Mouse (Mus musculus) small intestine, adult 2 months (tissue): ENCODE measurements around the gene Hps3.

Source experiments
- CTCF ChIP-seq: fragments of 200-500 bp; IDR thresholded peaks from 2 replicates; pipeline ENCODE4 v1.5.1; 2012; ENCODE audit warnings: low read depth, mild to moderate bottlenecking, control low read depth, inconsistent platforms, low read length, moderate library complexity, mixed read lengths; ENCODE audit not compliant: insufficient replicate concordance, insufficient read length; ENCODE audit errors: extremely low read depth
- POLR2A ChIP-seq: fragments of 200-500 bp; IDR thresholded peaks from 2 replicates; pipeline ENCODE4 v1.6.1; 2012; ENCODE audit warnings: low read depth, mild to moderate bottlenecking, control low read depth, inconsistent platforms, low read length, moderate library complexity

- TF ChIP-seq CTCF, result no peak
- no peak for TF ChIP-seq POLR2A
Measured at GRCm38 (mm10) chr3:20023832-20024231, 11.3 kb downstream of the Hps3 start.
